Mouse (Mus musculus) forebrain, embryonic 14.5 days (tissue): ENCODE measurements at regions not wholly inside any gene's neighbourhood (a gene's known extent, or its start where the extent isn't known, plus 50 kb on each side); places are given as distances from the start of the nearest gene placed in this dataset.
"Not testable (repeated sequence)": the region's sequence is repeated elsewhere in the genome, so short reads cannot be mapped to it uniquely, and the experiment has no call there.

Source experiments
- ATAC-seq: fragments of 200-750 bp; cut with Nextera tagmentation; 2 replicates; pipeline ENCODE4 v1.8.0; 2017; ENCODE audit warnings: mild to moderate bottlenecking, moderate library complexity
- DNase-seq: peaks from one replicate; pipeline ENCODE4 v3.0.0-alpha.2; 2015; ENCODE audit warnings: low spot score
- H3K27ac ChIP-seq: fragments of 300-500 bp; sonication (generic); 2 replicates; pipeline ENCODE4 v1.5.1; 2014; ENCODE audit warnings: low read depth, mild to moderate bottlenecking, control low read depth, low read length, moderate library complexity
- H3K27me3 ChIP-seq: fragments of 300-500 bp; sonication (generic); replicated peaks from 2 replicates; pipeline ENCODE4 v1.6.1; 2014; ENCODE audit warnings: low read length, control low read depth, mixed read lengths; ENCODE audit not compliant: control insufficient read depth, insufficient read depth
- H3K36me3 ChIP-seq: fragments of 300-500 bp; sonication (generic); 2 replicates; pipeline ENCODE4 v1.6.1; 2014; ENCODE audit warnings: low read length, control low read depth; ENCODE audit not compliant: control insufficient read depth, insufficient read depth
- H3K4me1 ChIP-seq: fragments of 300-500 bp; sonication (generic); 2 replicates; pipeline ENCODE4 v1.6.1; 2014; ENCODE audit warnings: antibody characterized with exemption, low read length, control low read depth; ENCODE audit not compliant: control insufficient read depth, insufficient read depth
- H3K4me2 ChIP-seq: fragments of 300-500 bp; sonication (generic); 2 replicates; pipeline ENCODE4 v1.6.1; 2014; ENCODE audit warnings: mild to moderate bottlenecking, control low read depth, low read length
- H3K4me3 ChIP-seq: fragments of 300-500 bp; sonication (generic); 2 replicates; pipeline ENCODE4 v1.5.1; 2014; ENCODE audit warnings: low read depth, low read length, control low read depth
- H3K9ac ChIP-seq: fragments of 300-500 bp; sonication (generic); 2 replicates; pipeline ENCODE4 v1.6.1; 2014; ENCODE audit warnings: mild to moderate bottlenecking, low read length, control low read depth, moderate library complexity
- H3K9me3 ChIP-seq: fragments of 300-500 bp; sonication (generic); replicated peaks from 2 replicates; pipeline ENCODE4 v1.6.1; 2016; ENCODE audit warnings: low read length, control low read depth, mixed read lengths; ENCODE audit not compliant: control insufficient read depth
- WGBS: fragments of 180-500 bp; shearing (Covaris S2); extraction: QIAGEN DNeasy Blood & Tissue Kit; methylation state at CpG from one replicate; pipeline ENCODE4 v1.1.7; 2014; 5-methylcytosine and 5-hydroxymethylcytosine counted together

- DNase-seq (no peak), ATAC-seq (no peak)
- H3K36me3 ChIP-seq: no peaks in the 10 kb centered on the region
- H3K9ac ChIP-seq: no peak overlapping the region
- no peak overlapping the region for H3K4me3 ChIP-seq
- no peak overlapping the region for H3K4me2 ChIP-seq
- H3K4me1 ChIP-seq: no peaks in the 10 kb centered on the region
- H3K27me3 ChIP-seq: no peaks in the 10 kb centered on the region
- H3K27ac ChIP-seq: no peak overlapping the region
- peaks cover 9% of the 10 kb centered on the region; the same call in 1 of the 2 replicates for H3K9me3 ChIP-seq
Measured at GRCm38 (mm10) chr9:3264467-3264866, 70.5 kb upstream of the Alkbh8 start.

DNA sequence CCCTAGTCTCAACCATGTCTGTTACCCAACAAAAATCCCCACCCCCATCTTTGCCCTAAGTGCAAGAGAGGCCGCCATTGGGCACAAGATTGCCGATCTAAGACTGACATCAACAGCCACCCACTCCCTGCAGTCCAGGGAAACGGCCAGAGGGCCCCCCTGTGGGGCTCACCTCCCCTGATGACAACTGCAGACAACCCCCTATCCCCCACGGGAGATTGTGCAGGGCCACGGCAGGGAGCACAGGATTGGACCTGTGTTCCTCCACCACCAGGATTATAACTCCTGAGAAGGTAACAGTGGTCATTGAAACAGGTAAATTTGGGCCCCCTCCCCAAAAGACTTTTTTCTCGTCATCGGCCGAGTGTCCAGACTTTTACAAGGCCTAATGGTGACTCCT, 54.4 kb upstream of the Alkbh8 start:
- ATAC-seq, H3K4me2 ChIP-seq, H3K4me3 ChIP-seq, H3K27me3 ChIP-seq, DNase-seq, H3K36me3 ChIP-seq, H3K9ac ChIP-seq, H3K4me1 ChIP-seq, H3K9me3 ChIP-seq, H3K27ac ChIP-seq: not testable (repeated sequence)
- WGBS: 84% methylated on average over 8 of the region's 8 CpGs

DNA sequence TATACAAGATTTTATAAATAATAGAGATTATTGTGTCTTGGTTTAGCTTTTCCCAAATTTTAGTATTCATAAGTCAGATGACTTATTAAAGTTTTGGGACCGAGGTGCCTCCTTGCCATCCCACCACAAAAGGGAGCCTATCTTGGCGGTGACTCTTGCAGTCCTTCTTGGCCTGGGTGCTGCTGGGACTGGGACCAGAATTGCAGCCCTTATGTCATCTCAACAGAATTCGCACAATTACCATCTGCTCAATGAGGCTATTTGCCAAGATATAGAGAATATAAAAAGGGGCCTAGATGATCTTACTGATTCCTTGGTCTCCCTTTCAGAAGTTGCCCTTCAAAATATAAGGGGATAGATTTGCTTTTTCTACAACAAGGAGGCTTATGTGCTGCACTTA, 53.0 kb upstream of the Alkbh8 start:
- DNase-seq, H3K4me2 ChIP-seq, H3K4me3 ChIP-seq, ATAC-seq, H3K27me3 ChIP-seq, H3K4me1 ChIP-seq, H3K27ac ChIP-seq, H3K36me3 ChIP-seq, H3K9ac ChIP-seq, H3K9me3 ChIP-seq: not testable (repeated sequence)
- WGBS: 92% methylated on average over 3 of the region's 3 CpGs

DNA sequence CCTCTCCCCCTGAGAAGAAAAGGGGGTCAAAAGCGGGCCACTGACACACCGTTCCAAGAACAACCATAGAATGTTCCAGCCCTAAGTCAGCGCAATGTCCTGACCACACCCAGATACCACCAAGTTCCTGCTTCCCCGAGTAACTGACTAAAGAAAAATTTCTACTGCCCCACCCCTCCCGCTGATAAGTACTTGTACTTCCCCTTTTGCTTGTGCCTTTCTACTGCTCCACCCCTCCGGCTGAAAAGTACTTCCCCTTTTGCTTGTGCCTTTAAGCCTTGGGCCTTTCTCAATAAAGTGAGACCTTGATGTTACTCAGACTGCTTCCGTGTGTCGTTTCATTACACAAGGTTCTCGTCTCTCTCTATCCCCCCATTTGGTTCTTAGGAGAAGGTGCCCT, 51.6 kb upstream of the Alkbh8 start:
- H3K4me2 ChIP-seq, H3K9ac ChIP-seq, H3K27me3 ChIP-seq, H3K9me3 ChIP-seq, H3K36me3 ChIP-seq, DNase-seq, H3K4me1 ChIP-seq, H3K27ac ChIP-seq, ATAC-seq, H3K4me3 ChIP-seq: not testable (repeated sequence)
- WGBS: 90% methylated on average over 9 of the region's 9 CpGs
